Mouse (Mus musculus): ENCODE measurements around the gene Ltbp4. TPM values are rescaled to one million over a fixed set of nuclear protein-coding genes. Genes with fewer than 3 reads are reported as not detected.

The Ltbp4 gene
- 0.01 and 0.03 TPM in 2 replicates for polyA plus RNA-seq (2012)

DNA sequence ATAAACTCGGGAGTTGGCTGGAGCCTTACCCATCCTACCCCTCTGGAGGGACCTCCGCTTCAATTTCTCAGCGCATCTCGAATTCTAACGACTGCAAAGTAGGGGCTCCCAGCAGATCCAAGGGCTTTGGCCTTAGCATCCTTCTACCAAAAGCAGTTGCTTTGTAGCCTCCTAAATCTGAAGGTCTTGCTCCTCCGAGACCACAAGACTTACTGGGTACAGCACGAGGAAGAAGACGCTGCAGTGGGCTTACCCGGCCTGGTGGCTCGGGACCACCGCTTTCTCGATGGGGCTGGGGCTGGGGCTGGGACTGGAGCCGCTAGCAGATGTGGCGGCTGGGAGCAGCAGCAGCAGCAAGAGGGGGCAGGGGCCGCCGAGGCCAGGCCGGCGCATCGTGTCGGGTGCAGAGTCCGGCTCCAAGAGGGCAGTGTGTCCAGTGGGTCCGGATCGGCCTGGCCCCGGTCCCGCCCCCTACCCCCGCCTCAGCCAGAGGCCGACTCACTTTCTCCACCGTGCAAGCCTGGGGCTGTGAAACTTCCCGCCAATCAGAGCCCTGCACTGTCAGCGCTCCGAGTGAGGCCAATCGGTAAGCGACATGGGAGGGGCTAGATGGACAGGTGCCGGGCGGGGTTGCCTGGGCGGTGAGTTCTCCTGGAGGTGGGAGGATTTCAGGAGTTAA lies at the start of gene Ltbp4:
TSS of gene Ltbp4 (minus strand) at position 518 of the 679 bp plus-strand sequence.
- peaks cover 6% of the 10 kb centered on the region; the same call in 1 of the 2 replicates for H3K9me3 ChIP-seq (ENCODE audit: control insufficient read depth, low read length)
- peaks cover 22% of the 10 kb centered on the region for H3K4me1 ChIP-seq (ENCODE audit: control insufficient read depth)
- H3K4me3 ChIP-seq (replicated peaks), result no peak within 1 kb of the TSS
- peaks cover 81% of the 10 kb centered on the region for H3K27me3 ChIP-seq (ENCODE audit: control insufficient read depth)
- TF ChIP-seq GATA1 (IDR thresholded peaks at IDR 0.05; ENCODE audit: low read length) (no peak), TAL1 (IDR thresholded peaks at IDR 0.05; ENCODE audit: low read length) (no peak)
- H3K36me3 ChIP-seq (ENCODE audit: control insufficient read depth), result peaks cover 2% of the 10 kb centered on the region; the same call in 1 of the 2 replicates

DNA sequence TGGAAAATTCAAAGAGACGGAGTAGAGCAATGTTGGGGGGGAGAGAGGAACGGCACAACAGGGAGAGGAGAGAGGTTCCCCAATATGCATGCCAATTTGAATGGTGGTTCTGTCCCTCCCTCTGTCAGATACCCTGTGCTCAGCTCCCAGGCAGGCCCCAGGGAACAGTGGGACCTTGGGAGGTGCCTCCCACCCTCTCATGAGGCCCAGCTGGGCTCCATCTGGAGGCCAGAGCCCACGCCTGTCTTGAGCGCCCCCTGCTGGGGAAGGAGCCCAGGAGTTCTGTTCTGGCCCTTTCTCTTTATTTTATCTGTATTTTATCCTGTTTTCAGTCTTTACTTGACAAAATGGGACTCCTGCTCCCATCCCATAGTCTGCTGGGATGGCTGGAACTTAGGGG lies 47.2 kb upstream of the Ltbp4 start:
- peaks cover 17% of the 10 kb centered on the region for H3K27me3 ChIP-seq (ENCODE audit: control insufficient read depth)
- H3K4me3 ChIP-seq (replicated peaks), result no peak overlapping the region
- TF ChIP-seq GATA1 (IDR thresholded peaks at IDR 0.05; ENCODE audit: low read length), result no peak
- TF ChIP-seq TAL1 (IDR thresholded peaks at IDR 0.05; ENCODE audit: low read length), result no peak
- H3K36me3 ChIP-seq (ENCODE audit: control insufficient read depth), result no peaks in the 10 kb centered on the region
- H3K9me3 ChIP-seq (ENCODE audit: control insufficient read depth, low read length), result no peaks in the 10 kb centered on the region
- peaks cover 29% of the 10 kb centered on the region for H3K4me1 ChIP-seq (ENCODE audit: control insufficient read depth)

DNA sequence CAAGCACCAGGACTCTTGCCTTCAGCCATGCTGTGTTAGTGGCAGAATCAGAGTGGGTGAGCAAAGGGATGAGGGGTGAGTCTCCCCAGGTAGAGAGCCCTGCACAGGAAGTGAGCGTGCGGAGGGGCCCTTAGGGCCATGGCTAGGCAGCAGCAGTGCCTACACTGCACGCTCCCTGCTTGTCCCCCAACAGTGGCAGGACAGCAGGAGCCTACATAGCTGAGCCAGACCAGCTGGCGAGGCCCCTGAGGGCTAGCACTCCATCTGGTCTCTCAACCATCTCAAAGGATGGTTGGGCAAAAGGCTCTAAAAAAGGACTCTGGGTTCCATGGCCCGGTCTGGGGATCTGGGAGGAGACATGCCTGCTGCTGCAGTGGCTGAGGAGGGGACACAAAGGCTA lies 46.6 kb upstream of the Ltbp4 start:
- no peak overlapping the region for H3K4me3 ChIP-seq (replicated peaks)
- no peaks in the 10 kb centered on the region for H3K9me3 ChIP-seq (ENCODE audit: control insufficient read depth, low read length)
- H3K36me3 ChIP-seq (ENCODE audit: control insufficient read depth), result no peaks in the 10 kb centered on the region
- H3K27me3 ChIP-seq (ENCODE audit: control insufficient read depth), result peaks cover 22% of the 10 kb centered on the region
- peaks cover 27% of the 10 kb centered on the region for H3K4me1 ChIP-seq (ENCODE audit: control insufficient read depth)
- TF ChIP-seq GATA1 (IDR thresholded peaks at IDR 0.05; ENCODE audit: low read length) (no peak), TAL1 (IDR thresholded peaks at IDR 0.05; ENCODE audit: low read length) (no peak)

DNA sequence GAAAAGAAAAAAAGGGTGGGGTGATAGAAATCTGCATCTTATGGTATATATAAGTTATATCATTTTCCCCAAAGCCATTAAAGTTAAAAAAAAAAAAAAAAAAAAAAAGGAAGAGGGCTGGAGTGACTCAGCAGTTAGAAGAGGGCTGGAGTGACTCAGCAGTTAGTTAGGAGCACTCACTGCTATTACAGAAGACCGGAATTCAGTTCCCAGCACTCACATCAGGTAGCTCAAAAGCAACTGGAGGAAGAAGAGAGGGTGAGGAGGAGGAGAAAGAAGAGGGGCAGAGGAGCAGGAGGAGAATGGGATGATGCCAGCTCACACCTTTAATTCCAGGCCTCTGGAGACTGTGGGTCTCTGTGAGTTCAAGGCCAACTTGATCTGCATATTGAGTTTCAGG lies 45.7 kb upstream of the Ltbp4 start:
- no peak for TF ChIP-seq GATA1 (IDR thresholded peaks at IDR 0.05; ENCODE audit: low read length)
- TF ChIP-seq TAL1 (IDR thresholded peaks at IDR 0.05; ENCODE audit: low read length), result no peak
- Histone ChIP-seq H3K27me3 (ENCODE audit: control insufficient read depth) (peaks cover 26% of the 10 kb centered on the region), H3K36me3 (ENCODE audit: control insufficient read depth) (no peaks in the 10 kb centered on the region), H3K4me3 (replicated peaks) (no peak overlapping the region), H3K4me1 (ENCODE audit: control insufficient read depth) (peaks cover 26% of the 10 kb centered on the region), H3K9me3 (ENCODE audit: control insufficient read depth, low read length) (no peaks in the 10 kb centered on the region)

DNA sequence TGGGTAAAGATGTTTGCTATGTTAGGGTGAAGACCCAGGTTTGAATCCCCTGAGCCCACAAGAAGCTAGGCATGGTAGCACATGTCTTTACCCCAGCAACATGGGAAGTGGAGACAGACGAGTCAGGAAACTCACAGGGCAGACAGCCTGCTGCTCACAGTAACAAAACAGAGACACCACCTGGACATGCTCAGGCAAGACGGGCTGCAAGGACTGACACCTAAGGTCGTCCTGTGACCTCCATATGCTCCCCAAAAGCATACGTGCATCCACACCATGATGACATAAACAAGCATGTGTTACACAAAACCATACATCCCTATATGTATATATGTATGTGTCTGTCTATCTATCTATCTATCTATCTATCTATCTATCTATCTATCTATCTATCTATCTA lies 44.1 kb upstream of the Ltbp4 start:
- H3K27me3 ChIP-seq (ENCODE audit: control insufficient read depth), result peaks cover 31% of the 10 kb centered on the region
- peaks cover 24% of the 10 kb centered on the region for H3K4me1 ChIP-seq (ENCODE audit: control insufficient read depth)
- no peaks in the 10 kb centered on the region for H3K9me3 ChIP-seq (ENCODE audit: control insufficient read depth, low read length)
- no peaks in the 10 kb centered on the region for H3K36me3 ChIP-seq (ENCODE audit: control insufficient read depth)
- H3K4me3 ChIP-seq (replicated peaks), result no peak overlapping the region
- no peak for TF ChIP-seq TAL1 (IDR thresholded peaks at IDR 0.05; ENCODE audit: low read length)
- no peak for TF ChIP-seq GATA1 (IDR thresholded peaks at IDR 0.05; ENCODE audit: low read length)

DNA sequence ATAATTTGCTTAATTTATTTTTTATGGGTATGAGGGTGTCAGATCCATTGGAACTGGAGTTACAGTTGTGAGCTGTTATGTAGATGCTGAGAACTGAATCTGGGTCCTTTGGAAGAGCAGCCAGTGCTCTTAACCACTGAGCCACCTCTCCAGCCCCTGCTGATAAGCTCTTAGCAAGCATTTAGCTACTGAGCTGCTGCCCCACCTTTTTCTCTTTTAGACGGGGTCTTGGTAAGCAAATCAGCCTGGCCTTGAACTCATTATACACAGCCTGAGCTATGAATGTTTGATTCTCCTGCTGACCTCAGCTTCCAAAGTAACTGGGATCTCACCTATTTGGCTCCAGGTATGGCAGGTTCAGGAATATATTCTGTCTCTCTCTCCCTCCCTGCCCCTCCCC lies 43.5 kb upstream of the Ltbp4 start:
- H3K4me3 ChIP-seq (replicated peaks), result no peak overlapping the region
- TF ChIP-seq TAL1 (IDR thresholded peaks at IDR 0.05; ENCODE audit: low read length) (no peak), GATA1 (IDR thresholded peaks at IDR 0.05; ENCODE audit: low read length) (no peak)
- H3K36me3 ChIP-seq (ENCODE audit: control insufficient read depth), result no peaks in the 10 kb centered on the region
- peaks cover 37% of the 10 kb centered on the region for H3K27me3 ChIP-seq (ENCODE audit: control insufficient read depth)
- peaks cover 24% of the 10 kb centered on the region for H3K4me1 ChIP-seq (ENCODE audit: control insufficient read depth)
- H3K9me3 ChIP-seq (ENCODE audit: control insufficient read depth, low read length), result no peaks in the 10 kb centered on the region

DNA sequence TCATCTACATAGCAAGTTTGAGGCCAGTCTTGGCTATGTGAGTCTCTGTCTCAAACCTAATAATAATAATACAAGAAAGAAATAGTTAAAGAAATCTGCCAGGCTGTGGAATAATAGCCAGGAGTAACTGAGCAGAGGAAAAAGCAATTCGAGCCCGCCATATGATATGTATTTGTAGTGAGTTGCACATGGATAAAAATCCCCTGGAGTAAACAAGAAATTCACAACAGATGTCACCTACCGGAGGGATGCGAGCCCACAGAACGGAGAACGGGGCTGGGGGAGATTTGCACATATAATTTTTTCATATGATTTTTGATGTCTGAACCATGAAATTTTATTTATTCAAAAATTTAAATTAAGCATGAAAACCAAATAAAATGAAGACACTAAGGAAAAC lies 42.3 kb upstream of the Ltbp4 start:
- TF ChIP-seq GATA1 (IDR thresholded peaks at IDR 0.05; ENCODE audit: low read length) (no peak), TAL1 (IDR thresholded peaks at IDR 0.05; ENCODE audit: low read length) (no peak)
- H3K27me3 ChIP-seq (ENCODE audit: control insufficient read depth), result peaks cover 45% of the 10 kb centered on the region
- H3K36me3 ChIP-seq (ENCODE audit: control insufficient read depth), result no peaks in the 10 kb centered on the region
- no peak overlapping the region for H3K4me3 ChIP-seq (replicated peaks)
- H3K4me1 ChIP-seq (ENCODE audit: control insufficient read depth), result peaks cover 24% of the 10 kb centered on the region
- no peaks in the 10 kb centered on the region for H3K9me3 ChIP-seq (ENCODE audit: control insufficient read depth, low read length)

DNA sequence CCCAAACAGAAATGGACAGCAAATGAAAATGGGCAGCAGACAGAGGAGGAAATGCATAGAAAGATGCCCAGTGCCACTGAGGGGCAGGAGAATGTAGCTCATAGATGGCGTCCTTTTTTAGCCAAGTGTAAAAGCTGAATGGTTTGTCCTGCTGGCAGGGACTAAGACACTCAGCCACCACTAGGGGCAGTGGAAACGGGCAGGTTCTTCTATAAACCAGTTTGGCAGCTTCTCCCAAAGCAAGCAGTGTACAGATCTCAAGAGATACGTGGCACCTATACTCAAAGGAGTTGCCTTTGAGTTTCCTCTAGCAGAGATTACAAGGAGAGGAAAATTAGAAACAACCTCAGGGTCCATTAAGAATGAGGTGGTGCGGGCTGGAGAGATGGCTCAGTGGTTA lies 40.9 kb upstream of the Ltbp4 start:
- TF ChIP-seq TAL1 (IDR thresholded peaks at IDR 0.05; ENCODE audit: low read length), result no peak
- Histone ChIP-seq H3K4me3 (replicated peaks) (no peak overlapping the region), H3K36me3 (ENCODE audit: control insufficient read depth) (no peaks in the 10 kb centered on the region), H3K9me3 (ENCODE audit: control insufficient read depth, low read length) (no peaks in the 10 kb centered on the region), H3K4me1 (ENCODE audit: control insufficient read depth) (peaks cover 11% of the 10 kb centered on the region), H3K27me3 (ENCODE audit: control insufficient read depth) (peaks cover 58% of the 10 kb centered on the region)

DNA sequence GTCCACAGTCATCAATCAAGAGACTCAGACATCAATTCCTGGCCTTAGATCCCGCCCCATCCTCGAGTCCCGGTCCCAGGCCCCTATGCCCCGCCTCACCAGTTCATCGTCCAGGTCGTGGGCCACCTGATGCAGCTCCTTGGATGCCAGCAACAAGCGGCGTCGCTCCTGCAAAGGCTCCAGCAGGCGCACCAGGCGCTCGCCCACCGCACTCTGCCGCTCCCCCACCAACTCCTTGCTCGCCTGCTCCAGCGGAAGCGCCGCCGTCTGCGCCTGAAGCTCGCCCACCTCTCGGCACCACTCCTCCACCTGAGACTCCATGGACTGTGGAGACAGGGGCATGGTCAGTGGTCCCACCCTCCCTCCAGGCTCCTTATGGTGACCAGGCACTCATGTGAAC lies 37.8 kb upstream of the Ltbp4 start:
- Histone ChIP-seq H3K9me3 (ENCODE audit: control insufficient read depth, low read length) (peaks cover 8% of the 10 kb centered on the region), H3K4me1 (ENCODE audit: control insufficient read depth) (no peaks in the 10 kb centered on the region), H3K4me3 (replicated peaks) (no peak overlapping the region), H3K36me3 (ENCODE audit: control insufficient read depth) (no peaks in the 10 kb centered on the region), H3K27me3 (ENCODE audit: control insufficient read depth) (peaks cover 82% of the 10 kb centered on the region)
- TF ChIP-seq TAL1 (IDR thresholded peaks at IDR 0.05; ENCODE audit: low read length), result no peak
- TF ChIP-seq GATA1 (IDR thresholded peaks at IDR 0.05; ENCODE audit: low read length), result no peak

Data from erythroblast, embryonic 14.5 days (primary cell).